Mouse (Mus musculus): ENCODE results near the gene Slc25a22. TPM values are rescaled to one million over a fixed set of nuclear protein-coding genes. Genes with fewer than 3 reads are reported as not detected.
"Not testable (repeated sequence)": the region's sequence is repeated elsewhere in the genome, so short reads cannot be mapped to it uniquely, and the experiment has no call there.

Slc25a22 gene
- total RNA-seq, 2 experiments from 2014 or later: 319 to 341 TPM

- no peak for DNase-seq
These were observed 24.4 kb downstream of the Slc25a22 start for GRCm38 (mm10) chr7:141413331-141413730.

- no peak for DNase-seq
These were observed 26.0 kb downstream of the Slc25a22 start for GRCm38 (mm10) chr7:141411667-141412066.

- no peak for DNase-seq
These were observed 27.1 kb downstream of the Slc25a22 start for GRCm38 (mm10) chr7:141410631-141411030.

- peak; percentile 83 to 85 for DNase-seq
These were observed 28.9 kb downstream of the Slc25a22 start for GRCm38 (mm10) chr7:141408833-141409232.

GRCm38 (mm10) chr7:141407670-141408069, 30.0 kb downstream of the Slc25a22 start:
- DNase-seq: not testable (repeated sequence)

GRCm38 (mm10) chr7:141405466-141405865, 32.2 kb downstream of the Slc25a22 start:
- no peak for DNase-seq

- no peak for DNase-seq
These were observed 34.4 kb downstream of the Slc25a22 start for GRCm38 (mm10) chr7:141403305-141403704.

- no peak for DNase-seq
These were observed 42.3 kb downstream of the Slc25a22 start for GRCm38 (mm10) chr7:141395348-141395747.

GRCm38 (mm10) chr7:141394771-141395170, 42.9 kb downstream of the Slc25a22 start:
- DNase-seq: peak; percentile 33 to 39

GRCm38 (mm10) chr7:141394158-141394557, 43.5 kb downstream of the Slc25a22 start:
- no peak for DNase-seq

- no peak for DNase-seq
These were observed 45.0 kb downstream of the Slc25a22 start for GRCm38 (mm10) chr7:141392552-141393222.

- peak; percentile 95 to 96 for DNase-seq
These were observed 45.8 kb downstream of the Slc25a22 start, which contains the start of gene Taldo1 for GRCm38 (mm10) chr7:141391625-141392551. Gene Taldo1 (plus strand): TSS chr7:141392199.

GRCm38 (mm10) chr7:141390326-141391259, 47.1 kb downstream of the Slc25a22 start:
- no peak for DNase-seq

GRCm38 (mm10) chr7:141388487-141389109, 49.1 kb downstream of the Slc25a22 start:
- no peak for DNase-seq

- DNase-seq: no peak
These were observed 49.7 kb downstream of the Slc25a22 start for GRCm38 (mm10) chr7:141387807-141388486.

- DNase-seq: no peak
These were observed 56.4 kb downstream of the Slc25a22 start for GRCm38 (mm10) chr7:141381068-141381835.

Measured in layer of hippocampus, postnatal 36 days (tissue).